Mouse (Mus musculus) gastrocnemius, adult 8-10 months (tissue): Measurements from ENCODE around the gene Magohb. TPM values are rescaled to one million over a fixed set of nuclear protein-coding genes. Genes with fewer than 3 reads are reported as not detected.

Experiments used
- DNase-seq, 2 experiments: peaks; one replicate each; pipeline ENCODE4 v3.0.0; 2022; ENCODE audit warnings: low spot score in 2 of 2
- total RNA-seq, 4 experiments: library from RNA; stranded (reverse); gene quantifications; 2 replicates each; pipeline ENCODE4 v1.2.4; 2022

Magohb gene
- total RNA-seq, 4 experiments from 2014 or later, result 2.4 to 5.2 (median 3.7) TPM

DNA sequence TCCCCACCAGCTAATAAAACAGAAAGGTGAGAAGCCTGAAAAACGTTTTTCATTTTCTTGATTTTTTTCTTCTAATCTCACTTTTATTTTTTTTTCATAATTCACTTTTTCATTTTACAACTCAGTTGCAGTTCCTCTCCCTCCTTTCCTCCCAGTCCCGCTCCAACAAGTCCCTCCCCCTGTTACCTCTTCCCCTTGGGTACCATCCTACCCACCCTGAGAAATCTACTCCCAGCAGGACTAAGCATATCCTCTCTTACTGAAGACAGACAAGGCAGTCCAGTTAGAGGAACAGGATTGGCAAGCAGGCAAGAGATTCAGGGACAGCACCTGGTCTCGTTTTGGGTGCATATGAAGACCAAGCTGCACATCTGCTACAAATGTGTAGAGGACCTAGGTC is 30.3 kb downstream of the Magohb start:
- DNase-seq, result no peak

DNA sequence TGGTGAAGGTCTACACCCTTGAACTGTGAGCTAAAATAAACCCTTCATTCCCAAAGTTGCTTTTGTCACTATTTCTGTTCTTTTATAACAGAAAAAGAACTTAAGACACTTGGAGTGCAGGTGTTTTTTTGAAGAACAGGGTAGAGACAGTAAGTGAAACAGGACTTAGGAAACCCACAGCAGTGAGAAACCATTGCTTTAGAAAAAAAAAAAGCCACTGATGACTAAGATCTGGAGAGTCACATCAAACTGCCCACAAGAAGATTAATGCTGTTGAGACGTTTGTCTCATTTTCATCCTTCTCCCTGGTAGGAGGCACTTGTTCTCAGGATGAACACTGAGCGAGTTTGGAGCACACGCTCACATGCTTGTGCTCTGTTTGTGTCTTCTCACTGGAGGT is 31.0 kb downstream of the Magohb start:
- DNase-seq, result no peak

DNA sequence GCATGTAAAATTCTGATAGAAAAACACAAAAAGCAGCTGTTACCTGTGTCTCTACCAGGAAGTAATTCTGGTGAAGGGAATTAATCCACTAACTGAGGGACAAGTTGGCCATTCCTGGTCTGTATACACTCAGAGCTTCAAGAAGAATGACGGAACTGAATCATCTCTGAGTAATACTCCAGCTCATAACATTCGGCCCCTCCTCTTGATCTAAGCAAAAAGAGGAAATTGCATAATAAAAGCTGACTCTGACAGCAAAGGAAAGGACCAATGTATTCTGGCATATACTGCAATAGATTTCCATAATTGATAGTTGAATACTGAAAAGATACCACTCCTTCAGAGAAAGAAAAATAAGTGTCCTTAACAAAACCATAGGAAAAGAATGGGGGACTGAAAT is 45.8 kb downstream of the Magohb start, which contains the start of gene Klra2:
TSS of gene Klra2 (minus strand) at position 157 of the 400 bp plus-strand sequence.
- no peak for DNase-seq

DNA sequence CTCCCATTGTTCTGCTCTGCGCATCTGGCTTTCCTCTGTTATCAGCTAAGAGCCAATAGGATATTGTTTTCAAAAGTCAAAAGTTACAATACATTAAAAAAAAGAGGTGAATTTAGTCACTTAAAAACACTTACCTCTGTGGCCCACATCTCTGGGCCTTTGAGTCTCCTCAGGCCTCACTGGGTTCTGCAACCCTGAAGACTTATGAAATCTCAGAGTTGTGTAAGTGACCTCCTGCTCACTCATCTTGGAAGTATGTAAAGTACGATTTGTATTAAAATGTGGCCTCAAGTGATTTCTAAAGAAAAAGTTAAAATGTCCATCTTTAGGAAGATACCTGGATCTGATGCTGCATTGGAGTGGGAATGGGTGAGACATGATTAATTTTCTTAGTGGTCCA is 48.0 kb downstream of the Magohb start:
- no peak for DNase-seq

Other genes with a start within 250 kb of the Magohb start
- under 1 TPM in 1 of 4 experiments, not detected in 3; 0.12 TPM for gene Klra2, start 45.9 kb downstream of the Magohb start, total RNA-seq
- gene Styk1, start 60.4 kb upstream of the Magohb start, total RNA-seq, result 1 to 10 TPM in 1 of 4 experiments, under 1 TPM in 3; 0.31 to 1.2 (median 0.69) TPM
- 1,000 to 10,000 TPM; 1,961 to 2,457 (median 2,159) TPM for gene Ybx3, start 95.2 kb upstream of the Magohb start, total RNA-seq
- gene 5430401F13Rik, start 193.2 kb upstream of the Magohb start, total RNA-seq, result not detected
- gene Gm6619, start 193.2 kb upstream of the Magohb start, total RNA-seq, result not detected